Mouse (Mus musculus) adrenal gland, postnatal 25 days (tissue): ENCODE measurements around the gene Primpol. TPM values are rescaled to one million over a fixed set of nuclear protein-coding genes. Genes with fewer than 3 reads are reported as not detected.

Source experiments
- DNase-seq: peaks from one replicate; pipeline ENCODE4 v3.0.0; 2021; ENCODE audit warnings: mixed read lengths
- total RNA-seq: library from RNA; stranded (reverse); gene quantifications from 2 replicates; pipeline ENCODE4 v1.2.3, GENCODE M21; 2021

Gene Primpol
- total RNA-seq, 1 experiment from 2014 or later: 18.9 TPM

DNA sequence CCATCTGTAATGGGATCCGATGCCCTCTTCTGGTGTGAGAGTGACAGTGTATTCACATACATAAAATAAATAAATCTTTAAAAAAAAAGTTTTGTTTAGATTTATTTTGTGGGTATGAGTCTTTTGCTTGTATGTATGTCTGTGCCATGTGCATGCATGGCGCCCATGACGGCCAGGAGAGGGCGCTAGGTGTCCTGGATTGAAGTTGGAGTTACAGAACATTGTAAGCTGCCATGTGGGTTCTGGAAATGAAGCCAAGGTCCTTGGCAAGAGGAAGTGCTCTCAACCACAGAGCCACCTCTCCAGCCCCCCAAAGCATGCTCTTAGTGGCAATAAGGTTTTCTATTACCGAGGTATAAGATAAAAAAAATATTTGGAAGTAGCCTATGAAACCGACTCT, 57.6 kb downstream of the Primpol start:
- peak; percentile 60 for DNase-seq

DNA sequence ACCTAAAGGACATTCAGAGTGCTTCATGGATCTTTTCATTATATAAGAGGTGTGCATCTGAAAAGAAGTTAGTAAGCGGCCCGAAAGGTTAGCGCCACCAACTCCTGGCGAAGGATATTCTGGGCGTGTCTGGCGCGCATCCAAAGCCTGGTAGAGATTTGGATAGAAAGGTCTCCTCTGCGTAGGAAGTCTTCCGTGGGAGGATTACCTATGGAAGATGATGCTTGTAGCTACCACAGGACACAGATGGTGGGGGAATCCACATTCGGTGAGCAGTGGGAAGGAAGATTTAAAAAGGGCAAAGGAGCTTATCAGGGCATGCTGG, 64.6 kb downstream of the Primpol start:
- peak; percentile 23 for DNase-seq

DNA sequence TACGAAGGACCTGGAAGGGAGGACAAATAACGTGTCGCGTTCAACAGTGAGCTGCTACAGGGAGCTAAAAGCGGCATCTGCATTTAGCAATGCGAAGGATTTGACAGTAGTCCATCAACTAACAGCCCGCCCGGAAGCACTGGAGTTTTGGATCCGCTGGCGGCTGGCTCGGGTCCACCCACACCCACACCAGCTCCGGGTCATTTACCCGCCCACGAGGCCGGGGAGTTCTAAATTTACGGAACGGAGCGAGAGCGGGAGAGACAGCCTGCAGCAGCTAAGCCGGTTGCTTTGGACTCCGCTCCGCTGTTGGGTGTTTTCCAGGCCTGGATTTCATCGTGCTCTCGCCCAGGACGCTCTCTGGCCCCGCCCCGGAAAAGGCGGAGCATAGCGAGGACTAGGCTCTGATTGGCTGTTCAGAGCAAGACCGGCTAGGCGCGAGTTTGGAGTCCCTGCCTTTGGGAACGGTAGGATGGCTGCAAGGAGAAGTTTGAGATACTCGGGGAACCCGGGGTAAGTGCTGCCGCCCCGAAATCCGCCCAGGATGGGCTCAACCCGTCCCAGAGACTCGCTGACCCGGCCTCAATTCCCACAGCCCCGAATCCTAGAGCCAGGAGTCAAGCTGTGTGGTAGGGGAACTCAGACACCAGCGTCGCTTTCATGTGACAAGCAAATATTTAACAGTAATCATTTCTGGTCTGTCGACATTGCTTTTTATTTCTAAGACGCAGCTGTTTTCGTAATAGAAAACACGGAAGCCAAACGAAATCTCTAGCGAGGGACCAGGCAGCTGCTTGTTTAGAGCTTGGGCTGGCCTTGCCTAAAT, 65.2 kb downstream of the Primpol start, which contains the start of gene Cenpu:
Gene Cenpu, plus strand, starts transcription at position 414 of the 826 bp plus-strand sequence.
- peak; percentile 98 for DNase-seq

GRCm38 (mm10) chr8:46551029-46551428, 66.0 kb downstream of the Primpol start:
- no peak for DNase-seq

DNA sequence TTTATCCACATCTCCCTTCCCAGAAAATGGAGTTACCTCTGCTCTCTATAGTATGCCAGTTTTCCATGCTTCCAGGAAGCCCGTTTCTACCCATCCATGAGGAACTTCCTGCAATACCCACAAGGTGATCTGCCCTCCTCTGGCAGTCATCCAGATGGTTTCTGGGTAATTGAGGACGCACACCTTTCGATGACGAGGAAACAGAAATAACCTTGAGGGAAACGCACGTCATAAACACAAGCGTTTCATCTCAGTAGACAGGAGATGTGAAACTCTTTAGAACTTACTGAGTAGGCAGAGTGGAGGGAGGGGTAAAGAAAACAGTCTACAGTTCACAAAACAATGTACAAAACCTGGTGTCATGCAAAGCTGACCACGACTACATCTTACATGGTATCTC, 67.0 kb downstream of the Primpol start:
- no peak for DNase-seq

GRCm38 (mm10) chr8:46547245-46547644, 69.8 kb downstream of the Primpol start:
- DNase-seq: no peak

DNA sequence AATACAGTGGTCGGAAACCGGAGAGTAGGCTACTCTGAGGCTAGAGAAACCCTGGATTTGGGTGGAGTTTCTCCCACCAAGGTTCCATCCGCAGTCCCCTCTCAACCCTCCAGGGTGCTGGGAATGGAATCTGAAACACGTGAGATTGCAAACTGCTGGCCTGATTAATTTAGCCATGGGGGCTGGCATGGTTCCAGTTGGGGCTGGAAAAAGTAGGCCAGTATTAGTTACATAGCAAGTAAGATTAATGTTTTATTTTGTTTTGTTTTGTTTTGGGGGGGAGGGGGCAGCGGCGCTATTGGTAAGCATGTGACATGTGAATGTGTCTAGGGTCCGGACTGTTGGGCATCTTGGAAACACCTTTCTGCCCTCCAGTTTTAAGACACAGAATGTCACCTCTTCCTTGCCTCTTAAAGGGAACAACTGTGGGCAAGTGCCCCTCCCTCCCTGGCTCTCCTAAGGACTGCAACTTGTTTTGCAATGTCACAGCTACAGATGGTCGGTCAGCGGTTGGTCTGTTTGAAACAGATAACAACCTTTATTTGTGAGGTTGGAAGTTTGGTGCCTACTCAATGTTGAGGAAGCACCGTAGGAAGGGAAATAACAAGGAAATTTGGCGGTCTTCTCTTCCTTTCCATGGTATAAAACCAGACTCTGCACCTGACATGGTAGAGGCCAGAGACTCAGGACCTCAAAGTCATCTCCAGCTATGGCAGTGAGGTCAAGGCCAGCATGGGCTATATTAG, 70.4 kb downstream of the Primpol start:
- DNase-seq: peak; percentile 58

GRCm38 (mm10) chr8:46545854-46546253, 71.2 kb downstream of the Primpol start:
- DNase-seq: no peak

GRCm38 (mm10) chr8:46543662-46544061, 73.3 kb downstream of the Primpol start:
- DNase-seq: no peak

- no peak for DNase-seq
Measured at GRCm38 (mm10) chr8:46543191-46543590, 73.8 kb downstream of the Primpol start.

DNA sequence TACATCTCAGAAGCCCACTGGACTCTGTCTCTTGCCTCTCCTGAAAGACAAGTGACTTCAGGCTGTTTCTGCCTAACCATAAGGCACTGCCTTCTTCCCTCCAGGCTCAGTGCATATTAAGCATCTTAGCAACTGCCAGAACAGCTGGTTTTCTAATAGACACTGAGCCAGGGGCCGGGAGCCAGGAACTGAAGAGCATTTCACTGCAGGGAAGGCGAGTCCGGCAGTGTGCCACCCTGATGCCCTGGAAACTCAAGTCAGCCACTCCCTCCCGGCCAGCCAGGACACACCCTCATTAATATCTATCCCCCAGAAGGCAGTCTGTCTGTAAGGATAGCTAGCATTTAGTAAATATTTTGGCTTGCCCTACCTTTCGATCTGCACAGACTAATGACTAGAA, 77.3 kb downstream of the Primpol start:
- DNase-seq: peak; percentile 38

- DNase-seq: no peak
Measured at GRCm38 (mm10) chr8:46533926-46534325, 83.1 kb downstream of the Primpol start.

DNA sequence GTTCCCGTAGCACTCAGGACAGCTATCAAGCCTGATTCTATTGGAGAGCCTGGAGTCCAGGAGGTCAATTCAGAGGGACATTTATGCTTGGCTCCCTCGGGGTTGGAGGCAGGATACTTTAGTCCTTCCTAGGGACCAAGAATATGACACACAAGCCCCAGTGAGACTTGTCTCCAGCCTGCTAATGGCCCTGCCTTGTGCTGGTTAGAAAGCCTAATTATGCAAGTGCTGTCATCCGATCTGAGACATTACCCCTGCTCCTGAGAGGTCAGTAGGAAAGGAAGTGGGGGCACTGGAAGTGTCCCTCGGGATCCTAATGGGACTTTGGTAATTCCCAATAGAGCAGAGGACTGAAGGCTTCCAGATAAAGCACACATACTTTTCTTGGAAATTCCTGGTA, 86.5 kb downstream of the Primpol start:
- DNase-seq: no peak

GRCm38 (mm10) chr8:46529508-46529907, 87.5 kb downstream of the Primpol start:
- no peak for DNase-seq

GRCm38 (mm10) chr8:46526821-46527220, 90.2 kb downstream of the Primpol start:
- no peak for DNase-seq

GRCm38 (mm10) chr8:46526098-46526497, 90.9 kb downstream of the Primpol start:
- no peak for DNase-seq

Other genes with a start within 250 kb of the Primpol start
- gene Acsl1, start 146.2 kb downstream of the Primpol start, total RNA-seq: 295 and 361 TPM in 2 replicates
- 1.2 and 4.2 TPM in 2 replicates for gene Cenpu, start 65.2 kb downstream of the Primpol start, total RNA-seq
- 22.6 and 28.9 TPM in 2 replicates for gene Casp3, start 79 bp upstream of the Primpol start, total RNA-seq
- 61.4 and 72.7 TPM in 2 replicates for gene Irf2, start 122.5 kb upstream of the Primpol start, total RNA-seq